Mouse (Mus musculus) stomach, postnatal 0 days (tissue): Measurements from ENCODE around the gene S100a10. TPM values are rescaled to one million over a fixed set of nuclear protein-coding genes. Genes with fewer than 3 reads are reported as not detected.
A peak's percentile ranks its signal among the peaks of the same experiment; 100 is the strongest.

Experiments used
- ATAC-seq: fragments of 200-750 bp; cut with Nextera tagmentation; 2 replicates; pipeline ENCODE4 v1.8.0; 2017; ENCODE audit not compliant: low FRiP score, low TSS enrichment
- DNase-seq: peaks from one replicate; pipeline ENCODE4 v3.0.0-alpha.2; 2016; ENCODE audit warnings: low spot score
- H3K27ac ChIP-seq: fragments of 300-500 bp; sonication (generic); replicated peaks from 2 replicates; pipeline ENCODE4 v1.5.1; 2014; ENCODE audit warnings: mild to moderate bottlenecking, control low read depth
- H3K27me3 ChIP-seq: fragments of 300-500 bp; sonication (generic); 2 replicates; pipeline ENCODE4 v1.6.1; 2014; ENCODE audit warnings: low read length; ENCODE audit not compliant: control insufficient read depth, insufficient read depth
- H3K36me3 ChIP-seq: fragments of 300-500 bp; sonication (generic); 2 replicates; pipeline ENCODE4 v1.6.1; 2014; ENCODE audit warnings: low read length, mixed read lengths; ENCODE audit not compliant: control insufficient read depth, insufficient read depth
- H3K4me1 ChIP-seq: fragments of 300-500 bp; sonication (generic); replicated peaks from 2 replicates; pipeline ENCODE4 v1.6.1; 2014; ENCODE audit warnings: antibody characterized with exemption; ENCODE audit not compliant: control insufficient read depth, insufficient read depth
- H3K4me2 ChIP-seq: fragments of 300-500 bp; sonication (generic); replicated peaks from 2 replicates; pipeline ENCODE4 v1.6.1; 2014; ENCODE audit warnings: low read depth, mild to moderate bottlenecking, control low read depth, moderate library complexity
- H3K4me3 ChIP-seq: fragments of 300-500 bp; sonication (generic); 2 replicates; pipeline ENCODE4 v1.5.1; 2014; ENCODE audit warnings: low read depth, low read length, control low read depth
- H3K9ac ChIP-seq: fragments of 300-500 bp; sonication (generic); 2 replicates; pipeline ENCODE4 v1.6.1; 2014; ENCODE audit warnings: mild to moderate bottlenecking, low read length, control low read depth, mixed read lengths
- H3K9me3 ChIP-seq: fragments of 300-500 bp; sonication (generic); 2 replicates; pipeline ENCODE4 v1.6.1; 2016; ENCODE audit warnings: low read length; ENCODE audit not compliant: control insufficient read depth
- CTCF ChIP-seq: IDR thresholded peaks from 2 replicates; pipeline ENCODE4 v1.5.1; 2016; ENCODE audit warnings: antibody characterized with exemption, low read depth, mild to moderate bottlenecking, moderate library complexity
- EP300 ChIP-seq: optimal IDR thresholded peaks from 2 replicates; pipeline ENCODE3; 2016; ENCODE audit warnings: antibody characterized with exemption
- WGBS: fragments of 180-500 bp; shearing (Covaris S2); extraction: QIAGEN DNeasy Blood & Tissue Kit; methylation state at CpG from one replicate; pipeline ENCODE4 v1.1.7; 2014; 5-methylcytosine and 5-hydroxymethylcytosine counted together
- polyA plus RNA-seq: library from polyadenylated mRNA; unstranded; fragments of >200 nt; fragmentation: Nextera tagmentation; extraction: Ambion mirVana; gene quantifications from 2 replicates; pipeline ENCODE4 v1.2.1, GENCODE M21; 2015

Gene S100a10
- polyA plus RNA-seq, 1 experiment from 2014 or later = 375 TPM

GRCm38 (mm10) chr3:93579317-93580038 is 24.6 kb downstream of the S100a10 start:
- no peak overlapping the region for H3K4me2 ChIP-seq
- peak; percentile 77; the same call in 1 of the 2 replicates for ATAC-seq
- no peaks in the 10 kb centered on the region for H3K4me1 ChIP-seq
- no peak overlapping the region for H3K4me3 ChIP-seq
- 50% methylated on average over 6 of the region's 6 CpGs for WGBS
- H3K27ac ChIP-seq = peak overlapping the region; percentile 35; the same call in 1 of the 2 replicates
- no peaks in the 10 kb centered on the region for H3K9me3 ChIP-seq
- no peak for TF ChIP-seq EP300
- no peak for TF ChIP-seq CTCF
- peak; percentile 51 for DNase-seq
- no peaks in the 10 kb centered on the region for H3K36me3 ChIP-seq
- no peak overlapping the region for H3K9ac ChIP-seq
- no peaks in the 10 kb centered on the region for H3K27me3 ChIP-seq

GRCm38 (mm10) chr3:93580039-93580403 is 25.1 kb downstream of the S100a10 start:
- no peaks in the 10 kb centered on the region for H3K36me3 ChIP-seq
- TF ChIP-seq EP300 = no peak
- TF ChIP-seq CTCF = no peak
- no peak overlapping the region for H3K4me3 ChIP-seq
- H3K4me1 ChIP-seq = no peaks in the 10 kb centered on the region
- H3K4me2 ChIP-seq = no peak overlapping the region
- no peak for DNase-seq
- WGBS = 80% methylated on average over 2 of the region's 2 CpGs
- H3K27ac ChIP-seq = peak overlapping the region; percentile 35; the same call in 1 of the 2 replicates
- ATAC-seq = no peak
- no peaks in the 10 kb centered on the region for H3K27me3 ChIP-seq
- H3K9me3 ChIP-seq = no peaks in the 10 kb centered on the region
- no peak overlapping the region for H3K9ac ChIP-seq

DNA sequence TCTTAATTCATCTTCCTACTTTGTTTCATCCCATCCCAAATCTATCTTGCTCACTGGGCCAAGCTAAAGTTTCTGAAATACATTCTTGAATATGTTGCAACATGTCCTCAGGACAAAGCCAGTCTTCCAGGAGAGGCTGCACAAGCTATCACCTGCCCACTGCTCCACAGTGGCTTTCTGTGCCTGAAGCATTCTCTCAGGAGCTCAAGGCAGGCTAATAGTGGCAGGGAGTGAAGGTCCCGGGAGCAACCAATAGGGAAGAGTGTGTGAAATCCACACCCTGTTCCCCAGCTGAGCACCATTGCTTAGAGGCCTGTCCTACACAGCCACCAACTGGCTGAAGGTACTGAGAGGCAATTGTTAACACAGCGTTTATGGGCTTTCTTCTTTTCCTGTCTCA is 26.1 kb downstream of the S100a10 start:
- Histone ChIP-seq H3K4me1 (no peaks in the 10 kb centered on the region), H3K27ac (no peak overlapping the region; the same call in 1 of the 2 replicates), H3K36me3 (no peaks in the 10 kb centered on the region), H3K27me3 (no peaks in the 10 kb centered on the region), H3K9ac (no peak overlapping the region), H3K9me3 (no peaks in the 10 kb centered on the region), H3K4me3 (no peak overlapping the region), H3K4me2 (no peak overlapping the region)
- TF ChIP-seq EP300 (no peak), CTCF (no peak)
- DNase-seq = no peak
- peak; percentile 71; the same call in 1 of the 2 replicates for ATAC-seq
- WGBS = 24% methylated on average over 2 of the region's 2 CpGs

GRCm38 (mm10) chr3:93581687-93582086 is 26.8 kb downstream of the S100a10 start:
- Histone ChIP-seq H3K27me3 (no peaks in the 10 kb centered on the region), H3K4me1 (no peaks in the 10 kb centered on the region), H3K4me2 (no peak overlapping the region), H3K9me3 (no peaks in the 10 kb centered on the region), H3K9ac (no peak overlapping the region), H3K36me3 (no peaks in the 10 kb centered on the region), H3K4me3 (no peak overlapping the region), H3K27ac (no peak overlapping the region; the same call in 1 of the 2 replicates)
- 68% methylated on average over 4 of the region's 4 CpGs for whole genome bisulfite sequencing
- DNase-seq (no peak), ATAC-seq (no peak)
- TF ChIP-seq EP300 (no peak), CTCF (no peak)

DNA sequence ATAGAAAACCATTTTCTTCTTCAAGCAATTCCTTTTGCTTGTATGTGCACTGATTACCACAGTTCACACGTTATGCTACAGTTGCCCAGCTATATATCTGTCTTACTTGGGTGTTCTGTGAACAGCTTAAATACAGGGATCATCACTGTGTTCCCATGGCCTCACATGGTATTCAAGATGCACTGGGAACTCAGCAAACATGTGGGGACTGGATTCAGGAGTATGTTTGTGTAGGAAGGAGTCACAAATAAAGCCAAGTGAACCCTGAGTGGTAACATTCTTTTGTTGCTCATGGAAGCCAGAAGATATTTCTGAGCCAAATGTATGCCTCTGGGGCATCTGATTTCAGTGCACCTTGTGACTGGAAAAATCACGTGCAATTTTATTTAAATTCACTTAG is 28.2 kb downstream of the S100a10 start:
- DNase-seq (no peak), ATAC-seq (no peak)
- Histone ChIP-seq H3K27me3 (no peaks in the 10 kb centered on the region), H3K36me3 (no peaks in the 10 kb centered on the region), H3K9ac (no peak overlapping the region), H3K4me2 (no peak overlapping the region), H3K27ac (no peak overlapping the region), H3K9me3 (no peaks in the 10 kb centered on the region), H3K4me3 (no peak overlapping the region), H3K4me1 (no peaks in the 10 kb centered on the region)
- no peak for TF ChIP-seq EP300
- WGBS = 61% methylated on average over 2 of the region's 2 CpGs

- no peak overlapping the region for H3K27ac ChIP-seq
- 74% methylated on average over 5 of the region's 5 CpGs for WGBS
- H3K36me3 ChIP-seq = no peaks in the 10 kb centered on the region
- no peaks in the 10 kb centered on the region for H3K27me3 ChIP-seq
- no peaks in the 10 kb centered on the region for H3K4me1 ChIP-seq
- no peak for DNase-seq
- H3K9ac ChIP-seq = no peak overlapping the region
- TF ChIP-seq CTCF (no peak), EP300 (no peak)
- no peaks in the 10 kb centered on the region for H3K9me3 ChIP-seq
- no peak for ATAC-seq
- H3K4me3 ChIP-seq = no peak overlapping the region
- H3K4me2 ChIP-seq = no peak overlapping the region
Measured at GRCm38 (mm10) chr3:93589629-93590028, 34.7 kb downstream of the S100a10 start.
